Mouse (Mus musculus): Measurements from ENCODE around the gene Rab25.

Rab25 gene

DNA sequence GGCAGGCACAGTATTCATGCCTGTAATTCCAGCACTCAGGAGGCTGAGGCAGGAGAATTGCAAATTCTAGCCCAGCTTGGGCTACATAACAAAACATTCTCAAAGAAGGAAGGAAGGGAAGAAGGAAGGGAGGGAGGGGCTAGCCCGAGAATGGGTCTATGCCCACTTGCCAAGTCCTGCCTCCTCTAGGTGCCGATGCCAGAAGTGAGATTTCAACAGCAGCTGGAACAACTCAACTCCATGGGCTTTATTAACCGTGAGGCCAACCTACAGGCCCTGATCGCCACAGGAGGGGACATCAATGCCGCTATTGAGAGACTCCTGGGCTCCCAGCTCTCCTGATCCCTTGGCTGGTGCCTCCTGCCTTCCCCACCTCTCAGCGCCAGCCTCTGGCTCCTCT is 19.8 kb upstream of the Rab25 start:
- in situ Hi-C loops (cut with MseI, MboI), result no loop called here

DNA sequence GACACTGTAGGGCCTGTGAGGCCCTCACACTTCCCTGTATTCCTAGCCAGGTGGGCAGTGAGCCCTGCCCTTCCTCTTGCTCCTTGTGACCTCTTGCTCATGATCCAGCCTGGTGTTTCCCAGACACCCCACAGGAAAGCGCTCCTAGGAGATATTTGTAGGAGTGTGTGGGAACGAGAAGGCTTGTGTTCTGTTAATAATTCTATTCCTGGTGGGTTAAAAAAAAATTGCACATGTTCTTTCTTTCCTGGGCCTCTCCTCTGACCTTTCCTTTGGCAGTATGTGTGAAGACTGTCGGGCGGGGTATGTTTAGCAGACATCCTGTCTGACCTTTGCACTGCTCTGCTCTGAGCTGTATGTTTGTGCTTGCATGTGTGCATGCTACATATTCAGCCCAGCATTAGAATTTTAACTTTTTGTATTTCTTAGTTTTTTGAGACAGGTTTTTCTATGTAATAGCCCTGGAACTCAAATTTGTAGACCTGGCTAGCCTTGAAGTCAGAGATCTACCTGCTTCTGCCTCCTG is 18.5 kb upstream of the Rab25 start:
- in situ Hi-C loops (cut with MseI, MboI), result no loop called here

DNA sequence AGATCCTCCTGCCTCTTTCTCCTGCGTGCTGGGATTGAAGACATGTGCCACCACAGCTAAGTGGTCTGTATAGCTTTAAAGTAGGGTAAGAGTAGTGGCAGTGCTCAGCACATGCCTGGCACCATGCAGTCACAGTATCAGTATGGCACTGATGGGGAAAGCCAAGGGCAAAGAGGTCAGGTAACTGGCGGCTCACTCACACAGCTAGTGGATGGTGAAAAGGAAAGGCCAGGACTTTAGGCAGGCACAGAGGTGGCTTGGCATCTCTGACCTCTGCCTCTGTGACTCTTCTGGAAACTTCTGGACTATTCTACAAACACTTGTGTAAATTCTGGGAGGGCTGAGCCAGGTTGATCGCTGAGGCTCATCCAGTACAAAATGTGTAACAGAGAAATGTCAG is 18.0 kb upstream of the Rab25 start:
- in situ Hi-C loops (cut with MseI, MboI), result no loop called here

DNA sequence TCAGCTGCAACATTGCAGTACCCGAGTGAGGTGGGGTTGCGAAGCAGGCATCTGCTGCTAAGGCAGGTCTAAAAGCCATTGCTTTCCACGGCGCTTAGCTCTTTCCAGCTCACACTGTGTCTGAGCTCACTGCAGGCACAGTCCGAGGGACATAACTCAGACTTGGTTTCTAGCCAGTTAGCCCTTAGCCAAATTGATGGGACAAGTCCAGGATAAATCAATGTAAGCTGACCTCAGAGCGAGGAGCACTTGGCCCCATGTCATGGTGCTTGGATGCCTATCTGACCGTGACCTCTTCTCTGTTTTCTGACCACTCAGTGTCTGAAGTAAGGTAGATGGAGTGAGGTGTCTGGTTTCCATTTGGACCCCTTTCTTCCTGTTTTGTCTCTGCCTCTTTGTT is 15.9 kb upstream of the Rab25 start:
- in situ Hi-C loops (cut with MseI, MboI), result no loop called here

DNA sequence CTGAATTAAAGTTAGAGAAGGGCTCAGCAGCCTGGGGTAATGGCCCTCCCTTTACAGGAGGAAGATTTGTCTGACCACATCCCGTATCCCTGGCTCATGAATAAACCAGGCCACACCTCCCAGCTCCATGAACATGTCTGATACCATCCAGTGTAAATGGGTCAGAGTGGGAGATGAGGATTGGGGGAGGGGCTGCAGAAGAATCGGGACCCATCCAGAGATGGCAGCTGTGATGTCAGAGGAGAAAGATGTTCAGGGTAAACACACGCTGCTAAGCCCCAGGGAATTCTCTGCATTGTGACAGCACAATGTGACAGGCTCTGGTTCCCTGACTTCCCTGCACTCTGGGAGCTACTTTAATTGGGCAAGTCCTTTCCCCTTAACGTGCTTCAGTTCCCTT is 15.3 kb upstream of the Rab25 start:
- in situ Hi-C loops (cut with MseI, MboI), result no loop called here

DNA sequence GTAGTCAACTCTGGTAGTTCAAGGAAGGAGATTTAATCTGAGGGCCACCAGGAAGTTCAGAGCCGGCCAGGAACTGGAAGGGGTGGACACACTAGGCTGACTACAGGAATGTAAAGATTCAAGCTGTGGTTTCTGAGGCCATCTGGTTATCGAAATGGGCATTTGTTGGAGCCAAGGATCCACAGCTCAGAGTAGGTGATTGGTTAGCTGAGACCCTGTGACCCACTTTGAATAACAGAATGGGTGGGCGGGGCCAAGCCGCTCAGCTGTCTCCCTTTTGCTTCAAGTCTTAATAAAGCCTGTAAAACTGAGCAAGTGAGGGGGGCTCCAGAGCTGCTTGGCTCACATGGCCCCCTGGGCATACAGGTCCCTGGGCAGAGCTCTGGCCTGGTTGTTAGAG is 13.9 kb upstream of the Rab25 start:
- in situ Hi-C loops (cut with MseI, MboI), result no loop called here

DNA sequence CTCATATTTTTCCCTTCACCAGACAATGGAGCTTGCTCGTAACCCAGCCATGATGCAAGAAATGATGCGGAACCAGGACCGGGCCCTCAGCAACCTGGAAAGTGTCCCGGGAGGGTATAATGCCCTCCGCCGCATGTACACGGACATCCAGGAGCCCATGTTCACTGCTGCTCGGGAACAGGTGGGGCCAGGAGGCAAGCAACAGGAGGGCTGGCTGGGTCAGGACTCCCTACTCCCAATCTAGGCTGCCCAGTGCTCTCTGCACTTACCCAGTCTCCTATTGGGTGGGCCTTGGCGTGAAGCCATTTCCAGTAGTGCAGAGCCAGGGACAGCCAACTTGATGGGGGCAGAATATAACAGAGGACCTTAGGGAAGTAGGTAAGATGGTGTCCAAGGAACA is 11.5 kb upstream of the Rab25 start:
- in situ Hi-C loops (cut with MseI, MboI), result no loop called here

DNA sequence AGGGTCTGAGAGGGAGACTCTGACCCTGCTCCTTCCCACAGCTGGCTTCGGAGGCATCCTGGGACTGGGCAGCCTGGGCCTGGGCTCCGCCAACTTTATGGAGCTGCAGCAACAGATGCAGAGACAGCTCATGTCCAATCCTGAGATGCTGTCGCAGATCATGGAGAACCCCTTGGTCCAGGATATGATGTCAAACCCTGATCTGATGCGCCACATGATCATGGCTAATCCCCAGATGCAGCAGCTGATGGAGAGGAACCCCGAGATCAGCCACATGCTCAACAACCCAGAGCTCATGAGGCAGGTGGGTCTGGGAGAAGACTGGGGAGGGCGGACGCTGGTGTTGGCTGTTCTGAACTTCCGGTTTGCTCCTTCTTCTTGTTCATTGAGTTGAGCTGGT is 8.5 kb upstream of the Rab25 start:
- in situ Hi-C loops (cut with MseI, MboI), result no loop called here

DNA sequence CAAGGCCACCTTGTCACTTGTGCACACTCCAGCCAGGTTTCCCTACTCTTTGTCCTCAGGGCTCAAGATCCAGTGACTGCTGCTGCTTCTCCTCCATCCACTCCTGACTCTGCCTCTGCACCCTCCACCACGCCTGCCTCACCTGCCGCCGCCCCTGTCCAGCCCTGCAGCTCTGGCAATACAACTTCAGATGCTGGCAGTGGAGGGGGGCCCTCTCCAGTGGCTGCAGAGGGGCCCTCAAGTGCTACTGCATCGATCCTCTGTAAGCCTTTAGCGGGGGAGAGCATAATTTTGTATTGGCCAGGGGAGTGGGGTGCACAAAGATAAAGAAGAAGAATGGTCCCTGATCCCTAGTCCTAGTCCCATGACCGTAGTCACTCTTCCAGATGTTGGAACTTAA is 7.6 kb upstream of the Rab25 start:
- in situ Hi-C loops (cut with MseI, MboI), result no loop called here

DNA sequence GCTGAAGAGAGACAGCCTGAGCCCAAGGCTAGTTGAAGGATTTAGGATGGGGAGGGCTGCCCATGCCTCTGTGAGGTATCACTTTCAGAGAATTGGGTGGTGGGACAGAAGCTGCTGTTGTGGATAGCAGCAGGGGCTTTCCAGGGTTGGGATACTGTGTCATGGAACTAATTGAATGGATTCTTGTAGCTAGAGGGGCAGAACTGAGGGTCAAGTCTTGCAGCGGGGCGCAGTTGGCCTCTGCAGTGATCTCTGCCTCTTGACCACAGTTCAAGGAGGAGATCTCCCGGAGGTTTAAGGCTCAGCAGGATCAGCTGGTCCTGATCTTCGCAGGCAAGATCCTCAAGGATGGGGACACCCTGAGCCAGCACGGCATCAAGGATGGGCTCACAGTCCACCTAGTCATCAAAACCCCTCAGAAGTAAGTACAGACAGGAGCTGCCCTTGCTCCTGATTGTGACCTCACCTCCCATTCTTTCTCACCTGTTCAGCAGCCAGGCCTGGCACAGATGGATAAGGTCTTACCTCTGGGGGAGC is 7.0 kb upstream of the Rab25 start:
- in situ Hi-C loops (cut with MseI, MboI), result no loop called here

DNA sequence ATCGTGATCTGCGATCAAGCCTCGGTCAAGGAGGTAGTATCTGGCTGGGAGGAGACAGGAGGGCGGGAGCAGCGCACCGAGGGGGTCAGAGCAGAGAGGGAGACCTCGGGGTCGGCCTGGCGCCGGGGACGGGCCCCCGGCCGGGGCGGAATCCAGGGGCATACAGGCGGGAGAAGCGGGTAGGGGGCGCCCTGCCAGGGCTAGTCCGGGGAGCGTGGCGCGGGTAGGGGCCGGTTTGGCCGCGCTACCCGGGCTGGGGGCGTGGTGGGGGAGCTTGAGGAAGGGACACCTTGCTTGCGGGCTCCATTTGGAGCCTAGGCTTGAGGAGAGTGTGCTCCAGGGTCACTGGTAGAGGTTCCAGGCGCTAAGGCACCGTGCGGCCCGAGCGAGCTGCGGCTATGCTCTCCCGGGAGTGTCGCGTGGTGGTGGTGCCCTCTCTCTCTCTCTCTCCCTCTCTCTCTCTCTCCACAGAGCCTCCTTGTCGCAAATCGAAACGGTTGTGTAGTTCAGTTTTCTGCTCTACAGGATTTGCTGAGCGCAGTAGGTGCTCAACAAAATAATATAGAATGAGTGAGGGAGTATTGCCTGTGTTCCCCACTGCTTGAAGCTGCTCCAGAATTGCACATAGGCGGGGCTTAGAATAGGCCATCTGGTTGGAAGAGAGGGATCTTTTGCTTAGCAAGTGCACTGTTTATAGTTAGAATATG is 5.9 kb upstream of the Rab25 start:
- in situ Hi-C loops (cut with MseI, MboI), result no loop called here

DNA sequence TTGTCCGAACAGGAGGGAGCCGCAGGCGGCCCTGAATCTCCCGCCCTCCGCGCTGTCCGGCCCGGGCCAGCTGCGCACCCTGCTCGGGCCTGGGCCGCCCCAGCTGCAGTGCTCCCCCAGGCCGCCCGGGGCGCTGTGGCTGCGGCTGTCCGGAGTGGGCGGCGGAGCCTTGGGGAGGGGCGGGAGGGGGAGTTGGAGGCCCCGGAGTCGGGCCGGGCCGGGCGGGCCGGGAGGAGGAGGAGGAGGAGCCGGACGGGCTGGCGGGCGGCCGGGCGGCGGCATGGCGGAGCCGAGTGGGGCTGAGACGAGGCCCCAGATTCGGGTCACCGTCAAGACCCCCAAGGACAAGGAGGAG is 5.4 kb upstream of the Rab25 start, which contains the start of gene Ubqln4:
Gene Ubqln4, plus strand, starts transcription at position 234 of the 355 bp plus-strand sequence.
- in situ Hi-C loops (cut with MseI, MboI), result no loop called here

DNA sequence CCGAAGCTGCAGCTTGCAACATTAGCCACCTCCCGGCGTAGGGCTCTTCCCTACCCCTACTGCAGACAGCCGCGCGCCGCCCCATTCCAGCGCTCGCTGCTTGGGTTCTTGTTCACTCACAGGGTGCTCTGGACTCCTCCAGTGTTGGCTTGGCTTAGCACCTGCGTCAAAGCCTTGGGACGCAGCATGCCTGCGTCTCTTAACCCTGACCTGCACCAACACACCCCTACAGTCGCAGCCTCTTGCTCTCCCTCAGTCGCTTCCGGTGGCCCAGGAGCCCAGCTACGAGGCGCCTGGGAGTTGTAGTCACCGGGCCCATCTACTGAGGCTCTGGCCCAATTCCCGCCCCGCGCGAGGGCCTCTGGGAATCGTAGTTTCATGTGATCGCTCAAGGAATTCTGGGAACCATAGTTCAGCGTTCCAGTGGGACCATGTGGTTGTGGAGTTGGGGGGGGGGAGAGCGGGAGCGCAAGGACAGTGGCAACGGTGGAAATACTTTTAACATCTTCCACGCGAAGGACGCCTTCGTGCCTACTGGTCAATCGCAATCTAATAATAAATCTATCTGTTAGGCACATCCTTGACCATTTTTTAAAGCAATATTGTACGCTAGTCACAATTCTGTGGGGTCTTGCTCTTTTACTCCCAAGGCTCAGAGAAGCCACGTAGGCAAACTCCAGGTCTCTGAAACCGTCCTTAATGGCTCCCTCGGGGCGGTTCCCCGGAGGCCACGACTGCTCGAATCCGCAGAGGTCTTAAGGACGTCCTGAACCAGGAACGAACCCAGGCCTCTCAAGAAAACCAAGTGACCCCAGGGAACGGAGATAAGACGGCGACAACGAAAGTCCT is 4.8 kb upstream of the Rab25 start, which contains the start of gene Lamtor2:
Gene Lamtor2, minus strand, starts transcription at position 399 of the 849 bp plus-strand sequence.
- in situ Hi-C loops (cut with MseI, MboI), result no loop called here

DNA sequence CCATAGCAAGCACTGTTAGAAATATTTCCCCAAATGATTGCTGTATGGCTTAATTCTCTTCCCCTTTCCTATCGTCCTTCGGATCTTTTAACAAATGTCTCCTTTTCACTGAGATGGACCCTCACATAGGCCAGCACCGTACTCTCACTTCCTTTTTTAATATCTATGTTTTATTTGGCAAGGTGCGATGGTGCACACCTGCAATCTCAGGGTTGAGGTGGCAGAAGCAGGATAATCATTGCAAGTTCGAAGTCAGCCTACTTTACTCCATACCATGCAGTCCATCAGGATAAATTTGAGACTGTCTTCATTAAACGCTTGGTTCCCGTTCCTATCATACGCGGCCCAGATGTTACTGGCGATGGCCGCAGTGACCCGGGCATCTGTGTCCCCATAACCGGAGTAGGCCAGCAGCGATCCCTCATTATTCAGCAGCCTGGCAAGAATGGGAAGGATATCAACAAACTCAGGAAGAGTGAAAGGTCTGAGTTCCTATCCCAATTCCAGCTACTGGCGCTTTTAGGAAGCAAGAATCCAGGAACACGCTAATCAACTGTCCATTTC is 4.1 kb upstream of the Rab25 start:
- in situ Hi-C loops (cut with MseI, MboI), result no loop called here

DNA sequence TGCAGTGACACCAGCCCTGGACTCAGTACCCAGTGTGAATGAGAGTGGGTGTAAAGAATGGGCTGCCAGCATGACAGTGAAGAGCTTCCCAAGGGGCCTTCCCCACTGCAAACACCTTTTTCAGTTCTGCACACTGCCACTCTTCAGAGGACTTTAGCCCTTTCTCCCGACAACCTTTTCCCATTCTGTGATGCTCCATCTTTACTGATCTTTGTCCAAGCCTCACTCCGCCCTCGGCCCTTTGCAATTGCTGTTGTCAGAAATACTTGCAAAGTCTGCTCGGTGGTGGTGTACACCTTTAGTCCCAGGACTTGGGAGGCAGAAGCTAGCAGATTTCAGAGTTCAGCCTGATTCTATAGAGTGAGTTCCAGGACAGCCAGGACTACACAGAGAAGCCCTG is 3.5 kb upstream of the Rab25 start:
- in situ Hi-C loops (cut with MseI, MboI), result no loop called here

DNA sequence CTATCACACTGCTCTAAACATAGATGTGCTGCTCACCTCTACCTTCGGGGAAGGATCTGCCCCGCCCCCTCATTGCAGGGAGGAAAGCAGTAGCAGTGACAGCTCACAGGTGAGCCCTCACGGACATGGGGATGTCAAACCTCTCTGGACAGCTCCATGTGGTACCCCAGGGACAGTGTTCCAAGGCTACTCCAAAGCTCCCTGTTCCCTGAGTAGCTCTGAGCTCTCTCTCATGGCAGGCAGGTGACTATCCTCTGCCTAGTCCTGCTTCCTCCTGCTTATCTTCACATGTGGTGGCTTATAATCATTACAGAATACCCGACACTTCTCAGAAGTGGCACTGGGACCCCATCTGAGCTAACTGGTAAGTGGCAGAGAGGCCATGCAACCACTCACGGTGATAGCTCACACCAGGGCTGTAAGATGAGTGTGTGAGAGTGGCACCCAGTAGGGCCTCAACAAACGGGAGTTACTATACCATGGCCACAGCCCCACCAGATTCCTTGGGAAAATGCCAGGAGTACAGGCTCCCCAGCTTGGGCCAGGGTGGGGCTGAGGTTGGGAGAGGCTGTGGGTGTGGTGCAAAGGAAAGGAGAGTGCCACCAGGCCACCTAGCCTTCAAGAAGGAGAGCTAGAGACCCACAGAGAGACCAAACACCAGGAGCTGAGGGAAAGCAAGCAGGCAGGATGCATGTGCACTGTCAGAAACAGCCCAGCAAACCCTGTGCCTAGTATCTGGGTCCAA is 1.3 kb downstream of the Rab25 start:
- in situ Hi-C loops (cut with MseI, MboI), result no loop called here

DNA sequence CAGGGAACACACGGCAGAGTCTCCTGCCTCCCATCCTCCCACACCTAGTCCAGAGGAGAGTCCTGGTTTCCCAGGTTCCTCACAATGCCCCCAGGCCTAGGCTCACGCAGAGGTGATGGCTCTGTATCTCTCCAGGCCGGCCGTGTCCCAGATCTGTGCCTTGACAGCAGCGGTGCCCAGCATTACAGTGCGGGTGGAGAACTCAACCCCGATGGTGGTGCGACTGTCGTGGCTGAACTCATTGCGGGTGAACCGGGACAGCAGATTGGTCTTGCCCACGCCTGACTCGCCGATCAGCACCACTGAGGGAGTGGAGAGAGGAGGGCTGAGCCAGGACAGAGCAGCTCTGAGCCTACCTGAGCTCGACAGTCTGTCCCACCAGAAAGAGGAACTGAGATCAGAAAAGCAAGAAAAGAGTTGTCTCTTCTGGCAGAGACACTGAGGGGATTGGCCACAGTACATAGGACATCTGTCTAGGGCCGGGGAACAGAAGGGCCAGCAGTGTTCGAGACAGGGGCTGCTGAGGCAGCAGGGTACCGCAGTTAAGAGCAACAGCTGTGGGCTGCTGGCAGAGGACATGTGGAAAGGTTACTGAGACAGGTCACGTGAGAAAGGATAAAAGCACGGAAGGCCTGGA is 3.0 kb downstream of the Rab25 start:
- in situ Hi-C loops (cut with MseI, MboI), result no loop called here

DNA sequence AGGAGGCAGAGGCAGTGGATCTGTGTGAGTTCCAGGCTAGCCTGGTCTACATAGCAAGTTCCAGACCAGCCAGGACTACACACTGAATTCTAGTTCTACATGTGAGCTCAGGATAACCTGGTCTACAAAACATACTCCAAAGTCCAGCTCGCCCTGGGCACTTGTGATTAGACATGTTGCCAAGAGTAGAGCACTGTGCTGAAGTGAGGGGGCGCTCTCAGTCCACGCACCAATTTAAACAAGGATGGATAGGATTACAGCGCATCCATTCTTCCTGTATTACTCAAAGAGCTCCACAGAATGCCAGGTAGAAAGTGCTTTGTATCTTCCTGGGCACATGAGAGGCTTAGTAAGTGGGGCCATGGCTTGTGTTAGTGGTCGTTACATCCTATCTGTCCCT is 3.6 kb downstream of the Rab25 start:
- in situ Hi-C loops (cut with MseI, MboI), result no loop called here

DNA sequence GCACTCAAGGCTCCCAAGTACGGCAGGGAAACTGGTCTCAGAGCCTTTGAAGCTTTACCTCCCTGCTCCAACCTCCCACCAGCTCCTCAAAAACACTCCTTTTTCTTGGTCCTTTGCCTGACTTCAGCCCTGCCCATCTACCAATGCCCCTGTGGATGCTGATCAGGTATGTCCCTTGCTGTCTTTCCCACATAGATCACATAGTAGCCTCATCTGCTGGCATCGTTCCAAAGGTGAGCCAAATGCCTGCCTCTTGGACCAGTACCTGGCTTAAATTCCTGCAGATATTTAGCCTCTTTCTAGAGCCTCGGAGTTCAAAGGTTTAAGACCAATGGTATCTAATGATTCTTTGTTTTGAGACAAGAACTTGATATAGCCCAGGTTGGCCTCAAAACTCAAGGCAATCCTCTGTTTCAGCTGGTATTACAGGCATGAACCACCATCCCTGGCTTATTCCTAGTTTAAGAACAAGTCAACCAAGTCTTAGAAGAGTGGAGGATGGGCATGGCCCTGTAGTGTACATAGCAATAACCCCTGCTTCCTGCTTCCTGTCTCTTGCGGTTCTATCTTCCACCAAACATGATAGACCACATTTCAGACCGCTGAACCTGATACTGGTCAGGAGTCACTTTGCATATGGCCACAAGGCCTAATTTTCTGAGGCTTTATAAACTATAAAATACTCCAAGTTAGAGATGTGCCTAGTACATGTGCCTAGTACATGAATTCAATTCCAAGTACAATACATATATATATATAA is 4.3 kb downstream of the Rab25 start:
- in situ Hi-C loops (cut with MseI, MboI), result no loop called here

DNA sequence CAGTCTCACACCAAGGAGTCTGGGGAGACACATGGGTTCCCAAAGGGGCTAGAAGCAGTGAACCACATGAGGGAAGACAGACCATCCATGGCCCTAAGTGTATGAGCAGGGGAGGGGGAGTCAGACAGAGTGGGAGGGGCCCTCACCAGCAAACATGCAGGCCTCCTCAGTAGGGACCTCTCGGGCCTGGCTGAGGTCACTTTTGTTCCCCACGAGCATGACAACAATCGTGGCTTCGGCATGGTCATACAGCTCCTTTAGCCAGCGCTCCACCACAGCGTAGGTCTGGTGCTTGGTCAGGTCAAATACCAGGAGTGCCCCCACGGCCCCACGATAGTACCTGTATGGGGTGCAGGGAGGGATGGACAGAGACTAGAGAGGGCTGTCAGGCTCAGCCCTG is 4.9 kb downstream of the Rab25 start:
- in situ Hi-C loops (cut with MseI, MboI), result no loop called here
